Mouse (Mus musculus) adrenal gland, adult 18-20 months (tissue): ENCODE measurements around the gene Gadl1. TPM values are rescaled to one million over a fixed set of nuclear protein-coding genes. Genes with fewer than 3 reads are reported as not detected.
A peak's percentile ranks its signal among the peaks of the same experiment; 100 is the strongest.

Source experiments
- DNase-seq, 2 experiments: peaks; one replicate each; pipeline ENCODE4 v3.0.0; 2021 to 2022; ENCODE audit warnings: low spot score in 2 of 2
- total RNA-seq, 2 experiments: library from RNA; stranded (reverse); gene quantifications; 1 replicate in 1 of 2; 2 replicates in 1 of 2; pipeline ENCODE4 v1.2.3; 2021

Gene Gadl1
- total RNA-seq, 2 experiments from 2014 or later = 0.23 TPM; not detected in 1

DNA sequence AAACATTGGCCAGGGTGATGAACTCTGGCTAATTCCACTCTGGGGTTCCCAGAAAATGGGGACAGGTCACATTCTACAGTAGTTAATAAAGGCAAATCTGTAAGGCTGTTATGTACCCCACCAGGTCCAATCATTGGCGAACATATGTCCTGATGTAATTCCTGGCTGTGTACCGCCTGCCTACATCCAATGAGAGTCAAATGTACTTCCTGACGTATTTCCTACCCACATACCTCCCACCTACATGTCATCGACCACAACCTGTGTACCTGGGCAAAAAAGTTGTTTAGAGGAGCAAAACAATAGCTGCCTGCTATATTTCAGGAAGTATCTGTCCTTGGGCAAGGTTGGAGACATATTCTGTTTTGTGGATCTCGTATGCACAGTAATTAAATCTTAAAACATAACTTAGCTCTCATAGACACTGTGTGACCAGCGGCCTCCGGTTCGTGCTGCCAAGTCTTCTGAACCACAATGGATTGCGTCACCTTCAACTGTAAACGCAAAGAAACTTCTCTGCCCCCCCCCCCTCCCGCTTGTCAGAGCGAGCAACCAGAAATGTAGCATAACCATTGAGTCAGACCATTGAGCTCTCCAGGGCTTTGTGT lies 175.2 kb downstream of the Gadl1 start:
- no peak for DNase-seq

DNA sequence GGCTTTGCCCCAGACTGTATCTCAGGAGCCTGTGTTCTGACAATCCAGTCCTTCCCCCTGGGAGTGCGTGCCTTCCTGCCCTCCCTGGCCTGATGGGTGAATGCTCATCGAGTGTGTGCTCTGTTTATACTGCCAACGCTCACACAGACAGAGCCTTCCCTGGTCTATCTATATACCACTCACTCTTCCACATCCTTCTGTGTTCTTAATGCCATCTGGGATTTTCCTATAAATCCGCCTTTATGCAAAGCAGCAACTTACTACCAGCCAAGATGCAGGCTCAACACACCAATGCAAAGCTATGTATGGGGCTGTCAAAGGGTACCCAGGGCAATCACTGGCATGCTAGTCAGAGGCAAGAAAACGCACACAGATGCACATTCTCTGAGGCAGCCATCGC lies 176.7 kb downstream of the Gadl1 start:
- no peak for DNase-seq

DNA sequence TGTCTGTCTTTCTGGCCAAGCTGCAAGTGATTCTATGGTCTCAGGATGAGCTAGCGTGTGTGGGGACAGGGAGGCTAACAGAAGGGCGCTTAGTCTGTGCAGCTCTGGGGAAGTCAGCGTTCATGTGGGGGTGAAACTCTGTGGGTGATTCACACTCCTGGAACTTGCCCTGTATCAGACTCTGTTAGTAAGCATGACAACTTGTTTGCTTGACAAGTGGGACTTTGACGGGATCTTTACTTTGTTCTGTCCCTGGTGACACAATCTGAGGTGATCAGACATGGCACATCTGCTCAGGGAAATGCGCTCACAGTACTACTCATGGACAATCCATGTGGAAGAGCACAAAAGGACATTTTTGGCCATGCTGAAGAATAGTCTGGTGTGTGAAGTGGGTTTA lies 178.0 kb downstream of the Gadl1 start:
- DNase-seq = no peak

- peak; percentile 61 to 62 for DNase-seq
Measured at GRCm38 (mm10) chr9:116087880-116088279, 178.6 kb downstream of the Gadl1 start.

DNA sequence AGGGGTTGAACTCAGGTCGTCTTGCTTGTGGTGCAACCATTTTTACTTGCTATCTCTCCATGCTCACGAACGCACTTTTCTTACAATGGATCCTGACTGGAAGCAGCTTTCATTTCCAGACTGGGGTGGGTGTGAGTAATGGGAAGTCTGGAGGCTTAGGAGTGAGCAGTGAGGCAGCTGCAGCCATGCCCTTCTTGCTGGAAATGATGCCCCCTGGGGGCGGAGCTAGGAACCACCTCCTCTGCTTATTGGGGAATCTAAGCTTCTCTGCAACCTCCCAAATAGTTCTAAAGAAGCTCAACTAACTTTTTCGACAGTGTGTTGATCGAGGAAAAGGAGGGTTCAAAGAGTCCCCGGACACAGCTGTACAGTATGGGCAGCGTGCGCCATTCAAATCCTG lies 179.7 kb downstream of the Gadl1 start:
- DNase-seq = no peak

DNA sequence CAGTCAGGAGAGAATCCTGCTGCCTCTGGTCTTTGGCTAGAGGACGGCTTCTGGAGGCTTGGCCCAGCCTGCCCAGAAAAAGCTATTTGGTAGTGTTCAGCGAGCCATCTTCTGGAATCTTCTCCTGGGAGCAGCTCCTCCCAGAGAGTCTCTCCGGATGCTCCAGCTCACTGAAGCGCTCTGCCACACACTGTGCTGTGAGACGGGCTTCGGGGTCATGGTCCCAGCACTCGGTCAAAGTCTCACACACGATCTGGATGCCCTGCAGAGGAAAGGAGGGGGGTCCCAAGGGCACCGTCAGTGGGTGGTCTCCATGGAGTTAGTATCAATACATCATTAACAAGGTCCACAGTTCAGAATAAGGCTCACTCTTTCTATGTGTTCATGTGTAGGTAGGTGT lies 181.0 kb downstream of the Gadl1 start:
- no peak for DNase-seq

DNA sequence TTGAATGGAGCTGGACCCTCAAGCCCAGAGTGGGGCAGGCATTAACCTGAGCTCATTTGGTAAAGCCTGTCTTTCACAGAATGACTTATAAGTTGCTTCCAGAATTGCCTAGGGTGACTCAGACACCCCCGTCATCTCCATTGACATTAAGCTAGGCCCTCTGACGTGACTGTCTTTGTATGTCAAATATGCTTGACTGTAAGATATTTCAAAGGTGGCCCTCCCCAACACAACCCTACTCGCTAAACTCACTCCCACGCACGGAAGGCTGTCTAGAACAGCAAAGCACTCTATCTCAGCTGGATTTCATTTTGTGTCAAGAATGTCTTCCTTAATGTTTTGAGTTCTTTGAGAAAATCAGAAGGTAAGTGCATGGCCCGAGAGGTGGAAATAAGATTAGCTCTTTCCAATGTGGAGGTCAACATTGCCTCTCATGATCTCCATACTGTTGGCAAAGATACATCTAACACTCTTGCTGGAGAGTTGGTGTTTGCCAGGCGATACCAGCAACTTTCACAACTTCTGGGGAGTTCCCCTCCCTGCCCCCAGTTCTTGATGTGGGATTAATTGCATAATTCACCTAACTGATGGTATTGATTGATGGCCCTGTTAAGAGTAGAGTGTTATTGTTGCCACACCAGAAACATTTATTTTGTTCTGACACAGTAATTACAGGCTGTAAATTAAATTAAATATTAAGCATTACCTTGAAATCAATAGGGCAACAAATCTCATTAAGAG lies 182.0 kb downstream of the Gadl1 start:
- DNase-seq = no peak

DNA sequence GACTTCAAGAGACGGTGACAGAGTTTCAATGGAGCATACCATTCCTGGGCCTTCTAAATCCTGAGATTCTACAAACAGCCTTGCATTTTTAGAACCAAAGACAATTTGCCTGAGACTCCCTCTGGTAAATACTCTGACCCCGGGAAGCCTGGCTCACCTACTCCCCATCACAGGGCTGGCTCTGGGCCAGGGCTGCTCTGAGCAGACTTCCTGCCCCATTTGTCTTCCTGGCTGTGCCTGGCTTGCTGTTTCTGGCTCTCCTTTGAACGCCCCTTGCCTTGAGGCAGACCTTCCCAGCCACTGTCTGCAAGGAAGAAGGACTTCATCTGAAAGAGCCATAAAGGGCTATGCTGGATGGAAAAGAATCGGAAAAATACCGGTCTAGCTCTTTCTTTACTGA lies 182.7 kb downstream of the Gadl1 start:
- peak; percentile 42 to 68 for DNase-seq

DNA sequence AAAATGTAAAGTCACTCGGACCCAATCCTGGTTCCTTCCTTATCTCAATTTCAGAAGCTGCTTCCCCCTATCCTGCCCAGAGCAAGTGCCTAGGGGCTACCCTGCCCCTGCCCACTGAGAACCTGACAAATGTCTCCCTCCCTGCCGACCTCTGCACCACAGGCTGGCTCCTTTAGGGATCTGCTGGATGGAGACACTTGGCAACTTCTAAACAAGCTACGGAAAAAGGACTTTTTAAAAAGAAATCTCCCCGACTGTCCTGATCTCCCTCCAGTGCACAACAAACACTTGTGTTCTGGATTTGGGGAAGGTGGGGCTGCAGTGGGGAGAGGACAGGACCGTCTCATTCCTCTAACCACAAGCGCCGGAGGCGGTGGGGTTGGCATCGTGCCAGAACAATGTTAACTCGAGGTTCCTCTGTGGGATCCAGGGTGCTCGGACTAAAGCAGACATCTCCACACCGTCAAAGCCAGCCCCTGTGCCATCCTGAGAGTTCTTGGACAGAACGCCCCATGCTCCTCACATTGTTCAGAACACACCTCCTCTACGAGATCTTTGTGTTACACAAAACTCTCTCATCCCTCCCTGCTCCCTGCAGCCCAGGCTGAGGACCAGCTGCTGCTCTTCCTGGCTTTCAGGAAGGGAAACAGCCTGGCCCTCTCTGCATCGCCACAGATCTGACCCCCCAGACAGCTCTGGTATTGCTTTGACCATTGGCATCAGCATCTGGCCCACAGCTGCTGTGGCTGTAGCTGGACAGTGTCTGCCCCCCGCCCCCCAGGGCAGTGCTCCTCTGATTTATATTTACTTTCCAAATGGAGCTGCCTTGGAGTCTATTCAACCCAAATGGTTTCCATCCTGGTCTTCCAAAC lies 189.7 kb downstream of the Gadl1 start:
- peak in 1 of 2 experiments; percentile 53 for DNase-seq

- no peak for DNase-seq
Measured at GRCm38 (mm10) chr9:116099596-116099993, 190.3 kb downstream of the Gadl1 start.

GRCm38 (mm10) chr9:116100015-116100414 lies 190.8 kb downstream of the Gadl1 start:
- no peak for DNase-seq

- DNase-seq = no peak
Measured at GRCm38 (mm10) chr9:116101842-116102241, 192.6 kb downstream of the Gadl1 start.

DNA sequence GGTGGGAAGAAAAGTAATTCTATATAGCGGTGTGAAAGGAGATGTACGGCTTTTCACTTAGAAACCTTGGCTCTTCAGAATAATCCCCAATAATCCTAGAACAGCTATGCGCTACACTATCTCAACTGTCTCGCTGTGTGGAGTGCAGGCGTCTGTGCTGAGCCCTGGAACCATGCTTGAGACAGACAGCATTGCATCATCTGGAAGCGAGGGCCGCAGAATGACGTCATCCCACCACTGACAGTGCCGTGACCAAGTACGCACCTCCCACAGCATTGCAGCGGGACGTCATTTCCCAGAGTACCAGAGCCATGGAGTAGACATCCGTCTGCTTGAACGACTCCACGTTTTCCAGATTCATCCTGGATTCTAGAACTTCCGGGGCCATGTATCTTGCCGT lies 195.5 kb downstream of the Gadl1 start:
- DNase-seq = no peak

- DNase-seq = no peak
Measured at GRCm38 (mm10) chr9:116108729-116109128, 199.5 kb downstream of the Gadl1 start.

DNA sequence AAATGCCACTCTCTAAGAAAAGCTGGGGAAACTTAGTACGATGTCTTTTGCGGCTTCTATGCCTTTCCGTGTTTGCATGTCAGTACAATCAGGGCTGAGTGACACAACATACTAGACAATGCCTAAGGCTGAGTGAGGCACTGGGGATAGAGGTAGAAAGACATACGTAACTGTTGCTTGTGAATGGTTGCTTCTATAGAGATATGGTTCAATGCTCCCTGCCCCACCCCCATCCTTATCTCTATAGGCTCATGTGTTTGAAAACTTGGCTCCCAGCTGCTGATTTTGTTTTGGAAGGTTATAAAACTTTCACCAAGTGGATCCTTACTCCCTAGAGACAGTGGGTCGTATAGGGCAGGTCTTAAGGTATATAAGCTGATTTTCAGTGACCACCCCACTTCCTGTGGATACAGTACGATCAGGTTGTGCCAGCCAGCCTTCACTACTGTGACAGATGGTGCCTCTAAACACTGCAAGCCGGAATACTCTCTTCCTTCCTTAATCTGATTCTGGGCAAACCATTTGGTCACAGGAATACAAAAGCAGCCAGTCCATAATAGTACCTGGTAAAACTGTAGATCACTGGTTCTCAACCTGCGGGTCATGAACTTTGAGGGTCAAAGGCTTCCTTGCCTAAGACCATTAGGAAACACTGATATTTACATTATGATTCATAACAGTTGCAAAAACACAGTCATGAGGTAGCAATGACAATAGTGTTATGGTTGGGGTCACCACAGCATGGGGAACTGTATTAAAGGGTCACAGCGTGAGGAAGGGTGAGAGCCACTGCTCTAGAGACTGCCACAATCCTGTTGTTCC lies 202.1 kb downstream of the Gadl1 start:
- no peak for DNase-seq

- DNase-seq = no peak
Measured at GRCm38 (mm10) chr9:116114339-116114738, 205.1 kb downstream of the Gadl1 start.

GRCm38 (mm10) chr9:116115875-116116274 lies 206.6 kb downstream of the Gadl1 start:
- no peak for DNase-seq

- DNase-seq = no peak
Measured at GRCm38 (mm10) chr9:116118332-116118872, 209.1 kb downstream of the Gadl1 start.

DNA sequence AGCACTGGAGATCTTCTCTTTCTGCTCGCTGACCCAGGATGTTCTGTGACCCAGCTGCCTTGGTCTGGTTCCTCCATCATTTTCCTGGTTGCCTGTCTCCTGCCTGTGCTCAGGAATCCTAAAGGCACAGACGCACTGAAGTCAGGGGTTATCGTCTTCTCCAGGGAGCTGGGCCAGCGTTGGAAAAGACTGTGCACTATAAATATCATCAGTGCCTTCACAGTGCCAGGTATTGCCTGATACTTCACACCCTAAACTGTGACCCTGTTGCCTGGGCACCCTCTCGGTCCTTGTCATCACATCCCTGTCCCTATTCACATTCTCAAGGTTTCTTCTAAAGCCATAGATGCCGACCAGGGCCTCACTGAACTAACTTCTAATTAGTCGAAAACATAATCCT lies 210.7 kb downstream of the Gadl1 start:
- no peak for DNase-seq

- no peak for DNase-seq
Measured at GRCm38 (mm10) chr9:116121472-116121871, 212.2 kb downstream of the Gadl1 start.

- DNase-seq = no peak
Measured at GRCm38 (mm10) chr9:116122544-116122943, 213.3 kb downstream of the Gadl1 start.
